Mouse (Mus musculus) brain, embryonic 18.5 days (tissue): ENCODE results near the gene Zbtb32.

ENCODE experiments used
- DNase-seq: peaks from one replicate; pipeline ENCODE4 v3.0.0-alpha.2; 2012; ENCODE audit warnings: low read depth, low spot score

The Zbtb32 gene

GRCm38 (mm10) chr7:30567555-30567954 is 31.2 kb downstream of the Zbtb32 start:
- DNase-seq: no peak

- DNase-seq: no peak
These were observed 32.7 kb downstream of the Zbtb32 start for GRCm38 (mm10) chr7:30566033-30566432.

- no peak for DNase-seq
These were observed 33.6 kb downstream of the Zbtb32 start, which contains the start of gene Igflr1 for GRCm38 (mm10) chr7:30564970-30565571. Gene Igflr1 (plus strand): TSS chr7:30565427.

GRCm38 (mm10) chr7:30563906-30564280 is 34.8 kb downstream of the Zbtb32 start:
- no peak for DNase-seq

GRCm38 (mm10) chr7:30563117-30563905 is 35.4 kb downstream of the Zbtb32 start, which contains the start of the genes U2af1l4, Gm49396 and Psenen:
Gene U2af1l4 (plus strand): TSS chr7:30563301.
Gene Gm49396 (plus strand): TSS chr7:30563344.
Gene Psenen (minus strand): TSS chr7:30563627.
- DNase-seq: peak; percentile 97

- no peak for DNase-seq
These were observed 36.1 kb downstream of the Zbtb32 start for GRCm38 (mm10) chr7:30562526-30563116.

- DNase-seq: no peak
These were observed 38.4 kb downstream of the Zbtb32 start for GRCm38 (mm10) chr7:30560296-30560695.

GRCm38 (mm10) chr7:30559443-30559954 is 39.2 kb downstream of the Zbtb32 start, which contains the start of gene Lin37:
Gene Lin37 (minus strand): TSS chr7:30559838.
- peak; percentile 98 for DNase-seq

- DNase-seq: no peak
These were observed 39.9 kb downstream of the Zbtb32 start for GRCm38 (mm10) chr7:30558656-30559442.

- no peak for DNase-seq
These were observed 40.7 kb downstream of the Zbtb32 start for GRCm38 (mm10) chr7:30557901-30558514.

- no peak for DNase-seq
These were observed 41.7 kb downstream of the Zbtb32 start for GRCm38 (mm10) chr7:30556894-30557536.

GRCm38 (mm10) chr7:30553810-30554584 is 44.7 kb downstream of the Zbtb32 start:
- no peak for DNase-seq

- no peak for DNase-seq
These were observed 45.6 kb downstream of the Zbtb32 start for GRCm38 (mm10) chr7:30553021-30553589.

GRCm38 (mm10) chr7:30552102-30553020 is 46.3 kb downstream of the Zbtb32 start, which contains the start of the genes Hspb6 and Proser3:
Gene Hspb6 (plus strand): TSS chr7:30552178.
Gene Proser3 (minus strand): TSS chr7:30552299.
- DNase-seq: peak; percentile 98

GRCm38 (mm10) chr7:30551445-30552101 is 47.1 kb downstream of the Zbtb32 start:
- no peak for DNase-seq

GRCm38 (mm10) chr7:30550603-30551002 is 48.1 kb downstream of the Zbtb32 start:
- DNase-seq: no peak

GRCm38 (mm10) chr7:30549880-30550279 is 48.8 kb downstream of the Zbtb32 start:
- no peak for DNase-seq

- no peak for DNase-seq
These were observed 54.4 kb downstream of the Zbtb32 start for GRCm38 (mm10) chr7:30544327-30544726.
